Mouse (Mus musculus) small intestine, adult 2 months (tissue): Measurements from ENCODE around the gene Topbp1. TPM values are rescaled to one million over a fixed set of nuclear protein-coding genes. Genes with fewer than 3 reads are reported as not detected.

ENCODE experiments used
- H3K27ac ChIP-seq: fragments of 200-500 bp; 2 replicates; pipeline ENCODE4 v1.5.1; 2012; ENCODE audit warnings: low read depth, low read length, control low read depth, inconsistent platforms; ENCODE audit not compliant: insufficient read depth
- H3K27me3 ChIP-seq: fragments of 200-500 bp; 2 replicates; pipeline ENCODE4 v1.6.1; 2012; ENCODE audit warnings: mild to moderate bottlenecking, moderate library complexity, low read length, inconsistent platforms; ENCODE audit not compliant: control insufficient read depth, insufficient read depth
- H3K36me3 ChIP-seq: fragments of 200-500 bp; 2 replicates; pipeline ENCODE4 v1.6.1; 2012; ENCODE audit warnings: mild to moderate bottlenecking, low read length, control low read depth, inconsistent platforms; ENCODE audit not compliant: control insufficient read depth, insufficient read depth
- H3K4me1 ChIP-seq: fragments of 200-500 bp; 2 replicates; pipeline ENCODE4 v1.6.1; 2012; ENCODE audit warnings: low read length, inconsistent platforms, mixed read lengths; ENCODE audit not compliant: control insufficient read depth, insufficient read depth, insufficient read length
- H3K4me3 ChIP-seq: fragments of 200-500 bp; 2 replicates; pipeline ENCODE4 v1.5.1; 2012; ENCODE audit warnings: low read depth, mild to moderate bottlenecking, control low read depth, inconsistent platforms, low read length, moderate library complexity
- CTCF ChIP-seq: fragments of 200-500 bp; IDR thresholded peaks from 2 replicates; pipeline ENCODE4 v1.5.1; 2012; ENCODE audit warnings: low read depth, mild to moderate bottlenecking, control low read depth, inconsistent platforms, low read length, moderate library complexity, mixed read lengths; ENCODE audit not compliant: insufficient replicate concordance, insufficient read length; ENCODE audit errors: extremely low read depth
- POLR2A ChIP-seq: fragments of 200-500 bp; IDR thresholded peaks from 2 replicates; pipeline ENCODE4 v1.6.1; 2012; ENCODE audit warnings: low read depth, mild to moderate bottlenecking, control low read depth, inconsistent platforms, low read length, moderate library complexity
- WGBS: fragments of 180-500 bp; shearing (Covaris S2); methylation state at CpG from one replicate; pipeline ENCODE4 v1.1.7; 2018; 5-methylcytosine and 5-hydroxymethylcytosine counted together
- polyA plus RNA-seq: library from polyadenylated mRNA; depleted of rRNA; stranded (reverse); fragments of >200 nt; gene quantifications from 2 replicates; pipeline ENCODE4 v1.2.3, GENCODE M21; 2012

The Topbp1 gene
- polyA plus RNA-seq, 1 experiment: 7.4 TPM

DNA sequence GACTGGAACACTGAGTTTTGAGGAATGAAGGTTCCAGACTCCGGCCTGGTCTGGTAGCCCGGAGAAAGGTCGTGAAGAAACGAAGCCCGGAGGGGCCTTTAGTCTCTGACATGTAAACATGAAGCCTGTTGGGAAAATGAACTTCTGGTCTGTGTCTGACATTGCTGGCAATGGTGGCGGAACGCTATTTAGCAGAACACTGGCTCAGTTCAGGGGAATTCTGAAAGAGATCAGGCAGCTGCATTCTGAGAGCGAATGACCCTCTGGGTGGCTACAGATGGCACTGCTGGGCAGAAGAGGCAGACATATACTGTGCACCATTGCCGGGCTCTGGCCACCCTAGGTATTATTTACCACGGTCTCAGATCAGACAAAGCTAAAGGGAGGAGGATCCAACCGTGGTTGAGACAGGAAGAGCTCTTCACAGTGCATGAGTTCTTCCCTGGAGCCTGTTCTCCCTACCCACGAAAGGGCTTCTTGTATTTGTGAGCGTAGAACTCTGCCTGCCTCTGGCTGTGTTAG is 18.1 kb upstream of the Topbp1 start:
- H3K4me1 ChIP-seq: no peaks in the 10 kb centered on the region
- H3K27ac ChIP-seq: no peak overlapping the region
- TF ChIP-seq POLR2A (no peak), CTCF (no peak)
- H3K27me3 ChIP-seq: no peaks in the 10 kb centered on the region
- no peaks in the 10 kb centered on the region for H3K36me3 ChIP-seq
- H3K4me3 ChIP-seq: no peak overlapping the region
- WGBS: 73% methylated on average over 13 of the region's 13 CpGs

DNA sequence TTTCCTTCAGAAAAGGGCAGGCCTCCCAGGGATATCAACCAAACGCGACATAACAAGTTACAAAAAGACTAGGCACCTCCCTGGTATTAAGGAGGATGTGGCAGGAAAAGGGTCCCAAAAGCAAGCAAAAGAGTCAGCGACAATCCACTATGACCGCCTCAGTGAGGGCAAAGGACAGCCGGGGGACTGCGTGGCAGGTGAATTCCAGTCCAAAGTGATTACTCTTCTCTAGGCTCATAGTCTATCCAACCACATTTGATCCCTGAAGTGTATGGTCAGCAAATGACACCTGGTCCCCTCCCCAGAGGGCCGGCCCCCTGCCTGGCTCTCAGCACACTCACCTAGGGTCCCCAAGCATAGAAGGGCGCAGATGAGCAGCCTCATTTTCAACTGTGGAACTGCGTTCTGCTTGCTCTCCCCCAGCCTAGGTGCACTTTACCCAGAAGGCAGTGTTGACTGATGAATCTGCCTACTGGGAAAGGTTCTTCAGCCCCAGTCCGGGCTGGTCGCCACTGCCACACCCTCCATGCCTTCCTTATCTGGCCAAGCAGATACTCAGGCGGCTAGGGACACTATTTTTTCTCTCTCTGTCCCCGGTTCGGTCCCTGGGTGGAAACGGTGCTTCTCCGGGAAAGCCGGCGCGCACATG is 17.1 kb upstream of the Topbp1 start:
- H3K27ac ChIP-seq: no peak overlapping the region
- WGBS: 64% methylated on average over 19 of the region's 19 CpGs
- H3K4me3 ChIP-seq: no peak overlapping the region
- no peaks in the 10 kb centered on the region for H3K4me1 ChIP-seq
- no peaks in the 10 kb centered on the region for H3K27me3 ChIP-seq
- TF ChIP-seq POLR2A (no peak), CTCF (no peak)
- H3K36me3 ChIP-seq: no peaks in the 10 kb centered on the region

DNA sequence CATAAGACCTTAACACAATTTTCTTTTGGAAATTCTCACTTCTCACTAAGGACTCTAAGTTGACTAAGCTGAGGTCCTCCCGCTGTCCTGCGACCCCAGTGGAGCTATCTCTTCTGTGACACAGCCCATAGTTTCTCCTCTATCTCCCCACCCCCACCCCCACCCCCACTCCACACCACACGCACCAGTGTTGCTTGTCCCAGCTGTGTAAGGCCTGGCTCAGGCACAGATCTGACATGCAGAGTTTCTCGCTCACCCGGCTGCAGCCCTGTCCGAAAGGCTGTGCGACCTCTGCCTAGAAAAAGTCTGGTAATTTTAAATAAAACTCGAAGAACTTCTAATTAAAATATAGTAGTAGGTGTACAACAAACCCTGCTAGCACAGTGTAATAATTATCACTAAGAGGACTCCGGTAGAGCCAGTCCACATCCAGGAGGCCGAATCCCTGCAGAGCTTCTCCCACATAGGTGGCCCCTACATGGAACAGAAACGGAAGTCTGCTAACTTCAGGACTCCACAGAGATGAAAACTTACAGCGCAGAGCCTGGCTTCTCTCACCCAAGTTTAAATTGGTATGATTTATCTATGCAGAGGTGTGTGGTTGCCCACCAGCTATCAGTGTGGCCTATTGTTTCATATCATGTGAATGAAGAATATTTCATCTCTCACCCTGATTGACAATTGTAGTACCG is 16.4 kb upstream of the Topbp1 start:
- Histone ChIP-seq H3K27ac (no peak overlapping the region), H3K27me3 (no peaks in the 10 kb centered on the region), H3K4me3 (no peak overlapping the region), H3K4me1 (no peaks in the 10 kb centered on the region), H3K36me3 (no peaks in the 10 kb centered on the region)
- WGBS: 87% methylated on average over 13 of the region's 13 CpGs
- no peak for TF ChIP-seq POLR2A
- TF ChIP-seq CTCF: no peak

DNA sequence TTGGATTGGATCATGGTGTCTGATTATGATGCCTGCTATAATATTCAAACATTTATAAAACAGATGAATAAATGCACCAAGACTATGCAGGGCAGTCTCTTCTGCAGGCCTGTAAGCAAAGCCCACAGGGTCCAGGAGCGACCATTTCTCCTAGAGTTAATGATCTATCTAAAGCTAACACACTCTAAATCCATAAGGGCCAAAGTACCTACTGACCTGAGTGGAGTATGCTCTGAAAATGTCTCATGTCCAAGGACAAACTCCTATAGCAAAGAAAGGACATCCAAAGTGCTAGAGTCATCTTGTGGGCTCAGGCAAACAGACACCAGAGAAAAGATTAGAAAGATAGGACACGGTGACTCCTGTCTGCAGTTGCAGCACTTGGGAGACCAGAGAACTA is 10.5 kb upstream of the Topbp1 start:
- no peak overlapping the region for H3K4me3 ChIP-seq
- no peak overlapping the region for H3K27ac ChIP-seq
- H3K36me3 ChIP-seq: no peaks in the 10 kb centered on the region
- no peaks in the 10 kb centered on the region for H3K4me1 ChIP-seq
- TF ChIP-seq POLR2A (no peak), CTCF (no peak)
- WGBS: 50% methylated on average over 2 of the region's 2 CpGs
- H3K27me3 ChIP-seq: no peaks in the 10 kb centered on the region

DNA sequence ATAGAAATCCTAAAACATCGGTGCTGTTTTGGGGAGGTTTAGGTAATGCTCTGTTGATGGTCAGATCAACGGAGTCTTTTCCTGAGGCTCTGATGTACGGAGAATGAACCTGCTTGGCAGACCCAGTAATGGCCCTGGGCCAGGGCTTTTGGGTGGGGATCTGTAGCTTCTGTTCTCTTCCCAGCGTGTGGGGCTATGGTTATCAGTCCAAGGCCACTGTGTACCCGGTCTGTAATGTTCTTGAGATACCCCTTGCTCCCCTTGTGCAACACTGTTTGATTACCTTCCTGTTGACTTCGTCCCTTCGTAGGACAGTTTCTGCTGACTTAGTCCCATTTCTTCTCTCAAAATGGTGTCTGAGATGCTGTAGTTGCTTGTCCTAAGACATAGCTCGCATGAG is 3.9 kb upstream of the Topbp1 start:
- Histone ChIP-seq H3K4me1 (no peaks in the 10 kb centered on the region), H3K36me3 (no peaks in the 10 kb centered on the region), H3K27ac (no peak overlapping the region), H3K27me3 (no peaks in the 10 kb centered on the region), H3K4me3 (no peak overlapping the region)
- TF ChIP-seq POLR2A: no peak
- no peak for TF ChIP-seq CTCF
- whole genome bisulfite sequencing: 78% methylated on average over 8 of the region's 8 CpGs

DNA sequence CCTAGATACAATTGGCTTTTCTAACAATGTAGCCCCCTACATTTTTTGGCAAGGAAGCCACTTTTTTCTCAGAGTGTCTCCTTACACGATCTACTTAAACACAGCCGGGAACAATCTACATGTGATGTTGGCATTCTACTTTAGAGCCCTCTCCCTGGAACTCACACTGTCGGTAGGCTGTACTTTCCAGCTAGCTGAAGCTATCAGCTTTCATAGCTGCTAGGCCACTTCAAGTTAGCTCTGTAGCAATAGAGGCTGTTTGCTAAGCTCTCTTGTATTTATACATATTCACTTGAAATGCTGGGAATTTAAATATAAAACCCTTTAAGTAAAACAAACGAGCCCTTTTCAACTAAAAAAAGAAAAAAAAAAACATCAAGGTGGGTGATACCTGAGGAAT is 2.8 kb upstream of the Topbp1 start:
- no peak overlapping the region for H3K4me3 ChIP-seq
- 75% methylated on average over 4 of the region's 4 CpGs for WGBS
- no peak overlapping the region for H3K27ac ChIP-seq
- H3K27me3 ChIP-seq: no peaks in the 10 kb centered on the region
- no peaks in the 10 kb centered on the region for H3K4me1 ChIP-seq
- no peaks in the 10 kb centered on the region for H3K36me3 ChIP-seq
- TF ChIP-seq POLR2A (no peak), CTCF (no peak)

DNA sequence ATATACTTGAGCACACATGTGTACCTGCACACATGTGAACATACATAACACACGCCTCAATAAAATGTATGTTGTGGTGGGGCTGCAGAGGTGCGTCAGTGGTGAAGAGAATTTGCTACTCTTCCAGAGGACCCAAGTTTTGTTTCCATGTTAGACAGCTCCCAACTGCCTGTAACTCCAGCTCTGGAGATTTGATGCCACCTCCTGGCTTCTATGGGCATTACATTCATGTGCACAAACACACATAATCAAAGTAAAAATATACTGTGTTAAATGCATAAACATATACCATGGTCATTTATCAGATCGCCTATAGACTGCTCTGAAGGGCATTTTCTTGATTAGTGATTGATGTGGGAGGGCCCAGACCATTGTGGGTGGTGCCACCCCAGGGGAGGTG is 2.3 kb upstream of the Topbp1 start:
- no peak overlapping the region for H3K27ac ChIP-seq
- no peaks in the 10 kb centered on the region for H3K36me3 ChIP-seq
- H3K4me3 ChIP-seq: no peak overlapping the region
- no peaks in the 10 kb centered on the region for H3K4me1 ChIP-seq
- TF ChIP-seq CTCF (peak; percentile 28; the same call in 1 of the 2 replicates), POLR2A (no peak)
- no peaks in the 10 kb centered on the region for H3K27me3 ChIP-seq
- 67% methylated on average over 3 of the region's 3 CpGs for WGBS
